ENCODE assay signal across 8 mouse cellular contexts in the genomic region with DNA sequence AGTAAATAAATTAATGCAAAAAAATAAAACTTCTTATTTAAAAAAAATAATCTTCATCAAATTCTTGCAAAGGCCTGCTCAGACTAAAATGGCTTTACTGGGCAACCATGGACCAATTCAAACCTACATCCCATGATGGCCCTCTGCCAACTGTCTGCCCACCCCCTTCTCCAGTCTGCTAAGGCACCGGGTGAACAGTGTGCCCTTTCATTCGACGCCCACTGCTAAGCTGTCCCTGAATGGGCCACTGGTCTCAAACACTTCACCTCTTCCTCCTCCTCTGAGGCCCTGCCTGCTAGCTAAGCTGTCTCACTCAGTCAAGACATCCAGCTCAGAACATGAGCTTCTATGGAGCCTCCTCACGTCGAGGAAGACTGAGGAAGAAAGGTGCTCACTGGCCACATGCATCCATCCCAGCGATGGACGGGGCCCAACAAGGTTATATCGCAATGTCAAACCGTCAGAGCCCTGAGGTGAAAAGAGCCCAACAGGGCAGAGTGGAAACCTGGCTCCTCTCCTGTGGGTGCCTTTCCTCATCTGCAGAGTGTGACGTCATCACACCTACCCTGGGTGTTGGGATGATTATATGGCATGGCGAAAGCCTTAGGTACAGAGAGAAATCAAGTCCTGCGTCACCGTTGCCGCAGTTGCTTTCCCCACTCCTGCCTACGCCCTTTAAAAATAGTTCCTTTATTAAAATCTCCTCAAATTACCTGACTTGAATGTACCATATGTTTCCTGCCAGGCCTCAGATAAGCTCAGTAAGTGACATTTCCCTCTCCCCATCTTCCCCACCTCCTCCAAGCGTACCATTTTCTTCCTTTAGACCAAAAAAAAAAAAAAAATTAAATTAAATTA.
DNase-seq lines count a peak whose midpoint lies in the region; ATAC-seq and TF ChIP-seq lines count a peak whose summit lies in the region.

No protein-coding gene starts in this region.

- no peak overlapping the region for H3K9ac ChIP-seq in heart, adult 2 months (ENCODE audit: low read depth, low read length)
- no peak overlapping the region for H3K9ac ChIP-seq in neural tube, embryonic 12.5 days
- H3K9ac ChIP-seq in hindbrain, embryonic 13.5 days = no peak overlapping the region

- peak overlapping the region; percentile 42 for H3K27ac ChIP-seq in heart, adult 2 months
- H3K27ac ChIP-seq in neural tube, embryonic 12.5 days = no peak overlapping the region
- H3K27ac ChIP-seq in hindbrain, embryonic 13.5 days = peak overlapping the region; percentile 66

- no peak for TF ChIP-seq CTCF in heart, adult 2 months (IDR thresholded peaks at IDR 0.05)

- peaks cover 4% of the 10 kb centered on the region for H3K79me2 ChIP-seq in heart, adult 2 months (replicated peaks; ENCODE audit: control insufficient read depth, insufficient read depth, low read length)

- 63% methylated on average over 16 of the region's 16 CpGs for WGBS in heart, adult 2 months
- WGBS in neural tube, embryonic 12.5 days = 83% methylated on average over 16 of the region's 16 CpGs
- 78% methylated on average over 16 of the region's 16 CpGs for WGBS in hindbrain, embryonic 13.5 days

- TF ChIP-seq POLR2A in heart, adult 2 months (IDR thresholded peaks at IDR 0.05; ENCODE audit: insufficient read depth, low read depth, low read length) = no peak

- TF ChIP-seq EP300 in heart, adult 2 months (IDR thresholded peaks at IDR 0.05; ENCODE audit: insufficient read depth, low read depth, low read length) = no peak

- no peaks in the 10 kb centered on the region for H3K27me3 ChIP-seq in heart, adult 2 months (ENCODE audit: control insufficient read depth, insufficient read depth, low read length)
- no peaks in the 10 kb centered on the region for H3K27me3 ChIP-seq in neural tube, embryonic 12.5 days (replicated peaks)
- no peaks in the 10 kb centered on the region for H3K27me3 ChIP-seq in hindbrain, embryonic 13.5 days

- intact Hi-C loops in heart, adult 2 months (cut with DNase I) = no loop called here

- no peak for DNase-seq in heart, adult 2 months
- DNase-seq in heart, adult 18-20 months = no peak
- DNase-seq in neural tube, embryonic 10.5 days (ENCODE audit: extremely low spot score, low spot score) = no peak
- no peak for DNase-seq in thymus, postnatal 14 days
- DNase-seq in spleen, postnatal 36 days (ENCODE audit: low spot score in 2 of 2) = no peak

- peaks cover 28% of the 10 kb centered on the region for H3K4me1 ChIP-seq in heart, adult 2 months (ENCODE audit: control insufficient read depth, insufficient read depth, low read length)
- peaks cover 5% of the 10 kb centered on the region for H3K4me1 ChIP-seq in neural tube, embryonic 12.5 days
- H3K4me1 ChIP-seq in hindbrain, embryonic 13.5 days (replicated peaks) = peaks cover 23% of the 10 kb centered on the region

- H3K4me3 ChIP-seq in heart, adult 2 months = no peak overlapping the region
- H3K4me3 ChIP-seq in neural tube, embryonic 12.5 days = no peak overlapping the region
- no peak overlapping the region for H3K4me3 ChIP-seq in hindbrain, embryonic 13.5 days

- ATAC-seq in neural tube, embryonic 12.5 days (ENCODE audit: low FRiP score, low read depth) = 0 out of 2 replicates have a peak, but pooled peaks have one; percentile 61
- peak; percentile 65; the same call in 1 of the 2 replicates for ATAC-seq in hindbrain, embryonic 13.5 days (ENCODE audit: low FRiP score)
- 0 out of 2 replicates have a peak, but pooled peaks have one; percentile 13 for ATAC-seq in neutrophil, adult 5-6 weeks (ENCODE audit: extremely low read depth, insufficient number of reproducible peaks, low FRiP score, poor library complexity, severe bottlenecking)

- H3K36me3 ChIP-seq in heart, adult 2 months (ENCODE audit: control insufficient read depth, insufficient read depth, low read length) = peaks cover 38% of the 10 kb centered on the region
- no peaks in the 10 kb centered on the region for H3K36me3 ChIP-seq in neural tube, embryonic 12.5 days
- no peaks in the 10 kb centered on the region for H3K36me3 ChIP-seq in hindbrain, embryonic 13.5 days

- H3K9me3 ChIP-seq in neural tube, embryonic 12.5 days = no peaks in the 10 kb centered on the region
- no peaks in the 10 kb centered on the region for H3K9me3 ChIP-seq in hindbrain, embryonic 13.5 days

- no peak overlapping the region for H3K4me2 ChIP-seq in neural tube, embryonic 12.5 days (replicated peaks)
- no peak overlapping the region for H3K4me2 ChIP-seq in hindbrain, embryonic 13.5 days

Comparison
In these comparisons a context has a peak if more than half of its experiments do, and no peak if none do; other contexts are left out.
1. ATAC-seq: peak in every context shown above with its lines; median percentile 65 in hindbrain, embryonic 13.5 days; 61 in neural tube, embryonic 12.5 days; 13 in neutrophil, adult 5-6 weeks.